Mouse (Mus musculus) adrenal gland, adult 10 weeks (tissue): ENCODE measurements around the gene Fbxl15. TPM values are rescaled to one million over a fixed set of nuclear protein-coding genes. Genes with fewer than 3 reads are reported as not detected.

Source experiments
- polyA plus RNA-seq: library from polyadenylated mRNA; stranded (reverse); fragments of 350-450 nt; fragmentation: Illumina TruSeq; extraction: RNeasy Lipid Tissue Mini Kit (QIAGEN cat#74804); gene quantifications from one replicate; pipeline ENCODE4 v1.2.3, GENCODE M21; 2014; ENCODE audit warnings: low read depth, low replicate concordance

Fbxl15 gene
- not detected for polyA plus RNA-seq

DNA sequence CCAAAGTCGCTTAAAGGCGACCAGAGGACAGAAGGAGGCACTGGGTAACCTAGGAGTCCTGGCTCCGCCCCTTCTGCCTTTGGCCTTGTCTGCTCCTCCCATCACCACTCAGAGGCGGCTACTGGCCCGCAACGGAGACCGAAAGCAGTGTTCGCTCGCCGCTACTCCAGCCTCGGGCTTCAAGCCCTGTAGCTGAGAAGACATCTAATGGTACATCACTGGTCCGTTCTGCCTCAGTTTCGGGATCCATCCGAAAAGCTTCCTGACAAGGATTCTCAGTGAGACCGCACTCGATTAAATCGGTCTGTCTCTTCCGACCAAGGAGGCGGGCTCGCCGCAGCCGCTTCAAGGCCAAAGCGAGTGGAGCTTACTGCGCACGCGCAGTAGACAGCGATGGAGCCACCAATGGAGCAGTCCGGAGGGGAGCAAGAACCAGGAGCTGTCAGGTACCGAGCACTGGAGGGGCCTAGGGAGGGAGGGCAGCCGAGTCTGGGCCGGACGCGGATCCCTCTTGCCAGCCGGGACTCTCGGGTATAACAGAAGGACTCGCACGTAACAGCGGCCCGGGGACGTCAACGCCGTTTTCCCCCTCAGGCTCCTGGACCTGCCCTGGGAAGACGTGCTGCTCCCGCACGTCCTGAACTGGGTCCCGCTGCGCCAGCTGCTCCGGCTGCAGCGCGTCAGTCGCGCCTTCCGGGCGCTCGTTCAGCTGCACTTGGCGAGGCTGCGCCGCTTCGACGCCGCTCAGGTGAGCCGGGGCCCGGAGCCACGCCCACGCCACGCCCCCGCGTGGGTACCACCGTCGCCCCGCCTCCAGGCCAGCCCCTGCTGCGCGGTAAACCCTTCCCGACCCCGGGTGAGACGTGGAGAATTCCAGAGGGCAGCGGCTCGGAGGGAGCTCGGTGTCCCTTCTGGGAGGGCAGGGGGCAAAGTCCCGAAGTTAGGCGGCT is at the start of gene Fbxl15:
Gene Fbxl15, plus strand, starts transcription at position 104 of the 950 bp plus-strand sequence.

DNA sequence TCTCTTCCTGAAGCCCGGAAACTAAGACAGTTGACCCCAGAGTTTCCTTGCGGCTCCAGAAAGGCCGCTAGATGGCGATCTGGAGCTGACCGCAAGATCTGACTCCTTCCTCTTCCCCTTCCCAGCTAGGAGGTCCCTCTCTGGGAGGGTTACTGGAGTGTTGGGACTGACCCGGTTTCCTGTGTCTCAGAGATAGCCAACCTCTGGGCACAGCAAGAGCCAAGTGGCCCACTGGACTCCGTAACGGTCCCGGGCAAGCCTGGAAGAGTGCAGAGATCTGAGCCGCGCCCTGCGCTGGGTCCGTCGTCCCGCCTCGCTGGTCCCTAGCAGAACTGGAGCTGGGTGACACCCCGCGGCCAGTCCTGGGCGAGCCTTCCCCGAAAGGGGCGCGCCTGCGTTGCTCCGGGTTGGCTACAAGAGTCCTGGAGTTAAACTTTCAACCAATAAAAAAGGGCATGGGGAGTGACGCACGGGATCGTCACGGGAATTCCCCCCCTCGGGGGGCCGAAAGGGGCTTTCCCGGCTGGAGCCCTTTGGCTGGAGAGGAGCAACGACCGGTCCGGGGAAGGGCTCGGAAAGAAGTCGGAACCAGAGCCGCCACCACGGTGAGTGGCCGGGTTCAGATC is 23.7 kb upstream of the Fbxl15 start, which contains the start of gene Nfkb2:
Gene Nfkb2, plus strand, starts transcription at position 105 of the 626 bp plus-strand sequence.

DNA sequence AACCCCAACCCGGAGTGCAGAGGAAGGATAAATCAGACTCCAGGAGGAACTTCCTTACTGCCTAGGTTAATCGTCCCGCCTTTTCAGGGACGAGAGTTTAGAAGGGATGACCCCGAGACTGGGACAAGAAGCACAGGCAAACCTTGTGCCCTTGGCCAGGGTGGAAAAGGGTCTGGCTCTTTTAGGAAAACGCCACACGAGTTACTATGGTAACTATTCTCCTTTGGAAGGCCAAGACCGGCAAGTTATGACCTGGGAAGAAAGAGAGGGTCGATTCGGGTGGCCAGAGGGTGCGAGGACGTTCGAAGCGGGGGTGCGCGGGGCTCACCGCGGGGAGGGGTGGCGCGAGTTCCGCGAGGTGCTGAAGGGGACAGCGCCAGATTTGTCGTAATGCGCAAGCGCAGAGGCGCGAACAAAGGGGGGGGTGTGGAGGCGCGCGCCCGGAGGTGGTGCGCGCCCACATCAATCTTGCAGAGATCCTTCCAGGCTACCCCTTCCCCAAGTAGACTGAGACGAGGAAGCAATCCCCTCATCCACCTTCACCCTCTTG is 1.2 kb upstream of the Fbxl15 start, which contains the start of gene Psd:
Gene Psd, minus strand, starts transcription at position 401 of the 550 bp plus-strand sequence.

DNA sequence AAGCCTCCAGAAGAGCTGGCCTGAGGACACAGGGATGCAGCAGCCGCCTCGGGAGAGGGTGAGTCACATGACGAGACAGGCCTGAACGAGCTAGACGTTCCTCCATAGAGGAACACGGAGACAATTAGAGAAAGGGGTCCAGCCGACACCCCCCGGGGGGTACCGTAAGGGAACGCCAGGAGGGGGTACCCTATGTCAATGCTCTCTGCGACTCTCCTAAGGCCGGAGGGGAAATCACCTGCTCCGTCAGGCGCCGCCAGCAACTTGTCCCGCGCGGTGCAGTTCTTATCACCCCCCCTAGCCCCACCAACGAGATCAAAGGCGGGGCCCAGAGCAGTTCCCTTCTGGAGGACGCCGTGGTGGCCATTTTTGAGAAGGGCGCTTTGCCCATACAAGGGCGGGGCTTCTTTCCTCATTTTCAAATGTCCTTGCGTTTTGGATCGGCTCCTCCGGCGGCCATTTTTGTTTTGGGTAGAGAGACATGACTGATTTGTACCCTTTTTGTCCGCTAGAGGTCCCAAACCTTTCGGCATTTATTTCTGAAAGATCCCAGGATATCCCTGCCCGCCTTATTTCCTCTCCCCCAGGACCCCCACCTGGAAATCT is 10.4 kb downstream of the Fbxl15 start, which contains the start of gene Cuedc2:
Gene Cuedc2, minus strand, starts transcription at position 372 of the 606 bp plus-strand sequence.

DNA sequence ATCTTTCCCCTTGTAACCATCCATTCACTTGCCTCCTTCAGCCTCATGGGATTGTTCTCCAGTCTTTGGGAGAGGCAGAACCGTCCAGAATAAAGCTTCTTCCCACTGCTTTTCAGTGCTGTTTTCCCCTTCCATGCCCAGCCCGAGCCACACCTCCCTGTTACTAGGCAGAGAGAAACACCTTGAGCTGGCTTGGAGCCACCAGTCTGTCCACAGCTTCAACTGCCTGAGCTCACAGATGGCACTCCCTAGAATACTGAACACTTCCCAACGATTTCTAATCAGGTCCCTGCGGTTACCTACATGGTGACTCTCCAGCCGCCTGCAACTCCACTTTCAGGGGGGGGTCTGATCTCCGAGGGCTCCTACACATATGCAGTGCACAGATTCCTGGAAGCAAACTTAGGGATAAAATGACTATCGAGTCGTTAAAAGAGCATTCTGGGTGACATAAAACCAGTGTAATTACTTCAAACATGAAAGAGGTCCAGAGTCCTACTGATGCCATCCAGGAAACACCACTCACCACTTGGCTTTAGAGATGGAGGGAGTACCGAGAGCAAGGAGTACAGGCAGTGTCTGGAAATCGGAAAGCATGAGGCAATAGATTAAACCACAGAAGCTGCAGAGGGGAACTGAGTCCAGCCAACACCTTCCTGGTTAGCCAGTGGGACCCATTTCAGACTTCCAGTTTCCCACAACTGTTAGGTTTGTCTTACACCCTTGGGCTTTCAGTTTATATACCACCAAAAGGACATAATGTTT is 22.4 kb downstream of the Fbxl15 start, which contains the start of gene 2310034G01Rik:
Gene 2310034G01Rik, minus strand, starts transcription at position 135 of the 765 bp plus-strand sequence.

Other genes with a start within 250 kb of the Fbxl15 start
- 15.9 TPM for gene Elovl3, start 196.3 kb upstream of the Fbxl15 start, polyA plus RNA-seq
- not detected for gene Pitx3, start 179.9 kb upstream of the Fbxl15 start, polyA plus RNA-seq
- 32.4 TPM for gene Gbf1, start 175.7 kb upstream of the Fbxl15 start, polyA plus RNA-seq
- 0.93 TPM for gene Nfkb2, start 23.9 kb upstream of the Fbxl15 start, polyA plus RNA-seq
- gene Psd, start 1.0 kb upstream of the Fbxl15 start, polyA plus RNA-seq: not detected
- 7.5 TPM for gene Cuedc2, start 10.5 kb downstream of the Fbxl15 start, polyA plus RNA-seq
- 0.58 TPM for gene Mfsd13a, start 12.9 kb downstream of the Fbxl15 start, polyA plus RNA-seq
- 1.2 TPM for gene 2310034G01Rik, start 22.1 kb downstream of the Fbxl15 start, polyA plus RNA-seq
- gene Actr1a, start 67.6 kb downstream of the Fbxl15 start, polyA plus RNA-seq: 56.5 TPM
- gene Sufu, start 68.7 kb downstream of the Fbxl15 start, polyA plus RNA-seq: 6.1 TPM
- 6.5 TPM for gene Trim8, start 173.5 kb downstream of the Fbxl15 start, polyA plus RNA-seq
- 130 TPM for gene Arl3, start 245.0 kb downstream of the Fbxl15 start, polyA plus RNA-seq
- gene Sfxn2, start 245.2 kb downstream of the Fbxl15 start, polyA plus RNA-seq: 6.8 TPM